Mouse (Mus musculus) small intestine, adult 10 weeks (tissue): ENCODE measurements around the gene Ubash3b. TPM values are rescaled to one million over a fixed set of nuclear protein-coding genes. Genes with fewer than 3 reads are reported as not detected.

Experiments
- polyA plus RNA-seq: library from polyadenylated mRNA; stranded (reverse); fragments of 350-450 nt; fragmentation: Illumina TruSeq; extraction: RNeasy Lipid Tissue Mini Kit (QIAGEN cat#74804); gene quantifications from one replicate; pipeline ENCODE4 v1.2.3, GENCODE M21; 2014; ENCODE audit warnings: low replicate concordance

Gene Ubash3b
- polyA plus RNA-seq, result 1.4 TPM

GRCm38 (mm10) chr9:41161413-41161812 is at the start of gene Ubash3b:
Gene Ubash3b (minus strand): TSS chr9:41161697.

GRCm38 (mm10) chr9:41004415-41004814 is 157.1 kb downstream of the Ubash3b start, which contains the start of gene Crtam:
Gene Crtam (minus strand): TSS chr9:41004628.

GRCm38 (mm10) chr9:40963586-40964417 is 197.7 kb downstream of the Ubash3b start, which contains the start of gene Jhy:
Gene Jhy (minus strand): TSS chr9:40964118.

Other genes with a start within 250 kb of the Ubash3b start
- gene Jhy, start 197.6 kb downstream of the Ubash3b start, polyA plus RNA-seq, result not detected
- 0.52 TPM for gene Crtam, start 157.1 kb downstream of the Ubash3b start, polyA plus RNA-seq